Mouse (Mus musculus) liver, embryonic 11.5 days (tissue): Measurements from ENCODE around the gene Atg4b. TPM values are rescaled to one million over a fixed set of nuclear protein-coding genes. Genes with fewer than 3 reads are reported as not detected.
"Not testable (repeated sequence)": the region's sequence is repeated elsewhere in the genome, so short reads cannot be mapped to it uniquely, and the experiment has no call there.

Experiments used
- ATAC-seq: fragments of 200-750 bp; cut with Nextera tagmentation; replicated peaks from 2 replicates; pipeline ENCODE4 v1.8.0; 2017; ENCODE audit warnings: moderate number of reproducible peaks, mild to moderate bottlenecking, moderate TSS enrichment, moderate library complexity; ENCODE audit not compliant: low FRiP score
- DNase-seq: peaks from one replicate; pipeline ENCODE4 v3.0.0-alpha.2; 2017; ENCODE audit warnings: low spot score
- H3K27ac ChIP-seq: fragments of 300-500 bp; sonication (generic); 2 replicates; pipeline ENCODE4 v1.5.1; 2014; ENCODE audit warnings: mild to moderate bottlenecking, low read depth, low read length, control low read depth
- H3K27me3 ChIP-seq: fragments of 300-500 bp; sonication (generic); replicated peaks from 2 replicates; pipeline ENCODE4 v1.6.1; 2014; ENCODE audit warnings: low read length, mixed read lengths; ENCODE audit not compliant: control insufficient read depth, insufficient read depth
- H3K36me3 ChIP-seq: fragments of 300-500 bp; sonication (generic); 2 replicates; pipeline ENCODE4 v1.6.1; 2014; ENCODE audit warnings: mild to moderate bottlenecking, low read length, moderate library complexity, mixed read lengths; ENCODE audit not compliant: control insufficient read depth, insufficient read depth
- H3K4me1 ChIP-seq: fragments of 300-500 bp; sonication (generic); replicated peaks from 2 replicates; pipeline ENCODE4 v1.6.1; 2014; ENCODE audit warnings: low read length, mixed read lengths; ENCODE audit not compliant: control insufficient read depth, insufficient read depth
- H3K4me2 ChIP-seq: fragments of 300-500 bp; sonication (generic); 2 replicates; pipeline ENCODE4 v1.6.1; 2014; ENCODE audit warnings: mild to moderate bottlenecking, control low read depth, moderate library complexity
- H3K4me3 ChIP-seq: fragments of 300-500 bp; sonication (generic); 2 replicates; pipeline ENCODE4 v1.5.1; 2014; ENCODE audit warnings: low read depth, low read length, control low read depth
- H3K9ac ChIP-seq: fragments of 300-500 bp; sonication (generic); 2 replicates; pipeline ENCODE4 v1.6.1; 2014; ENCODE audit warnings: low read depth, low read length, control low read depth
- H3K9me3 ChIP-seq: fragments of 300-500 bp; sonication (generic); 2 replicates; pipeline ENCODE4 v1.6.1; 2016; ENCODE audit warnings: low read length, inconsistent platforms, mixed read lengths; ENCODE audit not compliant: control insufficient read depth
- WGBS: fragments of 180-500 bp; shearing (Covaris S2); extraction: QIAGEN DNeasy Blood & Tissue Kit; methylation state at CpG from one replicate; pipeline ENCODE4 v1.1.7; 2014; 5-methylcytosine and 5-hydroxymethylcytosine counted together
- polyA plus RNA-seq: library from polyadenylated mRNA; unstranded; fragments of >200 nt; fragmentation: Nextera tagmentation; extraction: Ambion mirVana; gene quantifications from 2 replicates; pipeline ENCODE4 v1.2.1, GENCODE M21; 2014

The Atg4b gene
- polyA plus RNA-seq, 1 experiment from 2014 or later = 86.2 TPM

DNA sequence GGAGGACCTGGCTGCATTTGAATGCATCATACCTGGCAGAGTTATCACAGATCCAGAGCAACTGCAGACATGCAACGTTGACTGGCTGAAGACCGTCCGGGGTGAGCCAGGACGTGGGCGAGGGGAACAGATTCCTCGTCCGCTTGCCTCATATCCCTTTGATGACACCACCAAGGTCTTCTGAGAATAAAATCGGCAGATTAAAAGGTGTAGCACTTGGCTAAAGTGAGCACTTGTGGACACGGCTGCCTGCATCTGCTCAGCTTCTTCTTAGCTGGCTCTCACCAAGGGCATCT is 75.2 kb downstream of the Atg4b start:
- H3K36me3 ChIP-seq = peaks cover under 1% of the 10 kb centered on the region; the same call in 1 of the 2 replicates
- no peak for DNase-seq
- peak overlapping the region; percentile 65; the same call in 1 of the 2 replicates for H3K4me3 ChIP-seq
- peak overlapping the region; percentile 78 for H3K4me2 ChIP-seq
- ATAC-seq = no peak
- peaks cover 10% of the 10 kb centered on the region for H3K4me1 ChIP-seq
- no peaks in the 10 kb centered on the region for H3K27me3 ChIP-seq
- no peak overlapping the region for H3K27ac ChIP-seq
- no peaks in the 10 kb centered on the region for H3K9me3 ChIP-seq
- H3K9ac ChIP-seq = no peak overlapping the region
- 90% methylated on average over 9 of the region's 9 CpGs for WGBS

- H3K4me1 ChIP-seq, H3K27me3 ChIP-seq, DNase-seq, H3K9me3 ChIP-seq, H3K27ac ChIP-seq, H3K36me3 ChIP-seq, H3K4me3 ChIP-seq, H3K4me2 ChIP-seq, H3K9ac ChIP-seq: not testable (repeated sequence)
- 0 out of 2 replicates have a peak, but pooled peaks have one; percentile 37 for ATAC-seq
- WGBS = 41% methylated on average over 4 of the region's 4 CpGs
Measured at GRCm38 (mm10) chr1:93832754-93833360, 81.6 kb downstream of the Atg4b start.

GRCm38 (mm10) chr1:93834671-93835150 is 83.4 kb downstream of the Atg4b start:
- Histone ChIP-seq H3K9me3 (no peaks in the 10 kb centered on the region), H3K4me3 (no peak overlapping the region), H3K9ac (no peak overlapping the region), H3K4me2 (no peak overlapping the region), H3K4me1 (no peaks in the 10 kb centered on the region), H3K36me3 (no peaks in the 10 kb centered on the region), H3K27me3 (no peaks in the 10 kb centered on the region), H3K27ac (no peak overlapping the region)
- WGBS = 87% methylated on average over 7 of the region's 7 CpGs
- ATAC-seq (no peak), DNase-seq (no peak)

- no peak for DNase-seq
- no peak overlapping the region for H3K9ac ChIP-seq
- WGBS = 93% methylated on average over 4 of the region's 4 CpGs
- H3K4me2 ChIP-seq = no peak overlapping the region
- no peak overlapping the region for H3K27ac ChIP-seq
- H3K9me3 ChIP-seq = no peaks in the 10 kb centered on the region
- H3K36me3 ChIP-seq = no peaks in the 10 kb centered on the region
- H3K4me3 ChIP-seq = no peak overlapping the region
- ATAC-seq = no peak
- no peaks in the 10 kb centered on the region for H3K27me3 ChIP-seq
- H3K4me1 ChIP-seq = no peaks in the 10 kb centered on the region
Measured at GRCm38 (mm10) chr1:93835211-93835610, 83.9 kb downstream of the Atg4b start.

DNA sequence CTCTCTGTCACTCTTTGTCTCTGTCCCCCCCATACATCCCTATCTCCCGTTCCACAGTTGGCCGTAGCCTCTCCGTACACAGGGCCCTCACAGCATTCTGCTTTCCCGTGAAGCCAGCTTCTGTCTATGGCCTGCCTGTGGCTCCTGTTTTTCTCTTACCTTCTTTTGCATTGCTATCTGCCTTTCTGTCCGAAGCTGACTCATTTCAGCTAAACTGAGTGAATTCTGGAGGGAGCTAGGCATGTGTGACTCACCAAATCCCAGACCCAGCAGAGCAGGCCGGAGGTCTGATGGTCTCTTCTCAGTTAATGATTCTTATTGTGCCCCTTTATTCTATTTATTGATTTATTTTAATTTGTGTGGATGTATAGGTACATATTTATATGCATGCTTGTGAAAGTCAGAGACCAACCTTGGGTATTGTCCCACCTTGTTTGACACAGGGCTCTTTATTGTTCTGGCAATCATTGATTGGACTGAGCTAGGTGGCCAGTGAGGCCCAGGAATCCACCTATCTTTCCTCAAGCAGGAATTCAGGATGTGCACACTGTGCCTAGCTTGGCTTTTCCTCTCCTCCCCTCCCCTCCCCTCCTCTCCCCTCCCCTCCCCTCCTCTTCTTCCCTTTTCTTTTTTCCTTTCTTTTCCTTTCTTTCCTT is 84.7 kb downstream of the Atg4b start:
- Histone ChIP-seq H3K36me3 (no peaks in the 10 kb centered on the region), H3K4me2 (no peak overlapping the region), H3K9me3 (no peaks in the 10 kb centered on the region), H3K27me3 (no peaks in the 10 kb centered on the region), H3K4me3 (no peak overlapping the region), H3K27ac (no peak overlapping the region), H3K4me1 (no peaks in the 10 kb centered on the region), H3K9ac (no peak overlapping the region)
- no peak for ATAC-seq
- no peak for DNase-seq
- WGBS = 87% methylated on average over 6 of the region's 6 CpGs

- 94% methylated on average over 2 of the region's 2 CpGs for WGBS
- Histone ChIP-seq H3K9ac (no peak overlapping the region), H3K27me3 (no peaks in the 10 kb centered on the region), H3K36me3 (no peaks in the 10 kb centered on the region), H3K4me2 (no peak overlapping the region), H3K4me1 (no peaks in the 10 kb centered on the region), H3K27ac (no peak overlapping the region), H3K9me3 (no peaks in the 10 kb centered on the region), H3K4me3 (no peak overlapping the region)
- ATAC-seq (no peak), DNase-seq (no peak)
Measured at GRCm38 (mm10) chr1:93836532-93836913, 85.2 kb downstream of the Atg4b start.

DNA sequence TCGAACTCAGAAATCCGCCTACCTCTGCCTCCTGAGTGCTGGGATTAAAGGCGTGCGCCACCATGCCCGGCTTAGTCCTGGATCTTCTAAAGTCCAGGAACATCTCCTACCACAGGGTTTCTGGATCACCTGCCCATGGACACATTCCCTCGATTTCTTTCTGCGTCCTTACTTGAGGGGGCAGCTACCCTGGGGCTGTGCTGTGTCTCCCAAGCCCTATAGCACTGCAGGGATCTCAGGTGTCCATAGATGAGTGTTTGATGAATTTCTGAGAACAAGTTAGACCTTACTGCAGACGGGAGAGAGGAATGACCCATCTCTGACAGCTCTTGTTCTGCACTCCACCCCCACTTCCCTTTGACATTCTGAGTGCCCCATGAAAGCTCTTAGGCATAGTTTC is 86.0 kb downstream of the Atg4b start:
- 92% methylated on average over 8 of the region's 8 CpGs for WGBS
- H3K27me3 ChIP-seq = no peaks in the 10 kb centered on the region
- ATAC-seq = no peak
- DNase-seq = no peak
- H3K4me2 ChIP-seq = no peak overlapping the region
- H3K4me3 ChIP-seq = no peak overlapping the region
- H3K4me1 ChIP-seq = no peaks in the 10 kb centered on the region
- no peak overlapping the region for H3K27ac ChIP-seq
- H3K9me3 ChIP-seq = no peaks in the 10 kb centered on the region
- no peaks in the 10 kb centered on the region for H3K36me3 ChIP-seq
- H3K9ac ChIP-seq = no peak overlapping the region

GRCm38 (mm10) chr1:93838569-93838968 is 87.3 kb downstream of the Atg4b start:
- DNase-seq, H3K9ac ChIP-seq, H3K4me2 ChIP-seq, H3K36me3 ChIP-seq, H3K9me3 ChIP-seq, H3K27ac ChIP-seq, H3K27me3 ChIP-seq, H3K4me3 ChIP-seq, ATAC-seq, H3K4me1 ChIP-seq: not testable (repeated sequence)
- 90% methylated on average over 7 of the region's 8 CpGs for WGBS
